ENCODE assay signal across 9 mouse cellular contexts in the genomic region with DNA sequence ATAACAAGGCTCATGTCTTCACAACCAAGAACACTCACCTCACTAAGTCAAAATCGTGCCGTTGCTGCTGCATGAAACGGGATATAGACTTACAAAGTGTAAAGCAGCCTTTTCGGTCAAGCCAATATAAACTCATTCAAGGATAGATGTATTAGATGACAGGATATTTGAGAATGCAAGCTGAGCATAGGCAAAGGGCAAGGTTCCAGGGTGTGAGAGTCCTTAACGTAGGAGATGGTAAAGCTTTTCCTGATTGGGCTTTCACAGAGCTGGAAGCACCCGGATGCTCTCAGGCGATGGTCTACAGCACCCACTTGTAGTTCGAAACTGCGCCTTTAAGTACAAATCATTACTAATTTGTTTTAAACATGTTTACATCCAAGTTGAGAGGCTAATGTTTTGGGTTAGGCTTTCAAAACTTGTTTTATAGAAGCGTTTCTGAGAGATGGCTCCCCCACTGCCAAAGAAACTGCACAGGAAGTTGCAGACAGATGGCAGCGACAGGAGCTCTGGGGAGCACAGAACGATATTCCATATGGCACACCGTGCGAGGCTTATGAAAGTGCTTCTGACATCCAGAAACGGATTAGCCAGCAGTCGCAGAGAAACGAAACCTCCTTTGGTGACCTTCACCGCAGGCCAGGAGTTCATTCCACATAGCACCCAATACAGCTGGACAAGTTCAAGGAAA. TPM values are rescaled to one million over a fixed set of nuclear protein-coding genes. Genes with fewer than 3 reads are reported as not detected.
A peak's percentile ranks its signal among the peaks of the same experiment; 100 is the strongest.
DNase-seq lines count a peak whose midpoint lies in the region; ATAC-seq and TF ChIP-seq lines count a peak whose summit lies in the region.
"Had no signal": no experiment of that assay in that cellular context is flagged by ENCODE, and none has a peak within 500 bp of the region (broad histone marks: within the 10 kb centered on the region; RNA-seq: fewer than 3 reads in every experiment).

No protein-coding gene starts in this region.

- H3K4me3 ChIP-seq in lung, embryonic 14.5 days (ENCODE audit: low read depth, low read length): no peak overlapping the region
- H3K4me3 ChIP-seq: liver, embryonic 13.5 days had no signal

- no peak overlapping the region for H3K9ac ChIP-seq in lung, embryonic 14.5 days
- H3K9ac ChIP-seq: liver, embryonic 13.5 days had no signal

- no peaks in the 10 kb centered on the region for H3K4me1 ChIP-seq in lung, embryonic 14.5 days (ENCODE audit: insufficient read depth)
- H3K4me1 ChIP-seq: liver, embryonic 13.5 days had no signal

- H3K36me3 ChIP-seq in lung, embryonic 14.5 days (ENCODE audit: insufficient read depth): no peaks in the 10 kb centered on the region
- H3K36me3 ChIP-seq: liver, embryonic 13.5 days had no signal

- peak; percentile 73 for DNase-seq in lung, embryonic 14.5 days
- DNase-seq in lung, postnatal 36 days: no peak
- peak; percentile 84 to 89 for DNase-seq in cerebellum, adult 18-20 months
- peak; percentile 46 to 75 for DNase-seq in frontal cortex, adult 2 months (ENCODE audit: extremely low spot score in 1 of 2, low spot score in 1 of 2)
- peak; percentile 82 for DNase-seq in right cerebral cortex, adult 18-20 months
- DNase-seq in urinary bladder, adult 18-20 months (ENCODE audit: low spot score in 2 of 2): no peak
- no peak for DNase-seq in thymus, postnatal 10 days (ENCODE audit: low spot score in 2 of 2)
- DNase-seq: liver, embryonic 13.5 days had no signal

- H3K27me3 ChIP-seq in lung, embryonic 14.5 days (ENCODE audit: insufficient read depth, low read length): no peaks in the 10 kb centered on the region
- H3K27me3 ChIP-seq: liver, embryonic 13.5 days had no signal

- H3K27ac ChIP-seq in lung, embryonic 14.5 days (ENCODE audit: low read depth): peak overlapping the region; percentile 38; the same call in 1 of the 2 replicates
- H3K27ac ChIP-seq: liver, embryonic 13.5 days had no signal

- TF ChIP-seq CTCF in lung, embryonic 14.5 days (IDR thresholded peaks at IDR 0.05; ENCODE audit: low read depth): no peak

- H3K4me2 ChIP-seq in lung, embryonic 14.5 days: no peak overlapping the region
- H3K4me2 ChIP-seq: liver, embryonic 13.5 days had no signal

- no peaks in the 10 kb centered on the region for H3K9me3 ChIP-seq in lung, embryonic 14.5 days (ENCODE audit: low read depth, low read length)
- H3K9me3 ChIP-seq: liver, embryonic 13.5 days had no signal

- 44% methylated on average over 18 of the region's 18 CpGs for WGBS in lung, embryonic 14.5 days

- ATAC-seq in lung, embryonic 14.5 days (ENCODE audit: insufficient read depth): peak; percentile 75
- ATAC-seq in monocyte, adult 5-6 weeks (replicated peaks; ENCODE audit: insufficient number of reproducible peaks, low FRiP score, low TSS enrichment, poor library complexity, severe bottlenecking): no peak

RNA-seq across cellular contexts. Expression of gene Rell1, which starts 54.1 kb away (rescaled TPM):
- polyA plus RNA-seq in lung, embryonic 14.5 days (2014; fragmentation: Nextera tagmentation; extraction: Ambion mirVana): 15.7 and 16.6 TPM in 2 replicates
- polyA plus RNA-seq in frontal cortex, adult 2 months (2012; rRNA removed): 9.2 and 9.9 TPM in 2 replicates
- total RNA-seq in monocyte, adult 5-6 weeks (2017): 21.8 to 36.7 TPM (median 24.1 TPM) in 3 replicates

Comparison
In these comparisons a context has a peak if more than half of its experiments do, and no peak if none do; other contexts are left out.
1. DNase-seq: peak in lung, embryonic 14.5 days (single experiment), cerebellum, adult 18-20 months (2 of 2), frontal cortex, adult 2 months (2 of 2) and right cerebral cortex, adult 18-20 months (single experiment); none in lung, postnatal 36 days (single experiment), urinary bladder, adult 18-20 months (0 of 2) and thymus, postnatal 10 days (0 of 2).